Mouse (Mus musculus) erythroblast, embryonic 14.5 days (primary cell): Measurements from ENCODE around the gene Gm20547.

Experiments
- GATA1 ChIP-seq: IDR thresholded peaks from 2 replicates; pipeline ENCODE4 v1.6.1; 2012; ENCODE audit warnings: low read length, inconsistent platforms, mixed read lengths
- TAL1 ChIP-seq: IDR thresholded peaks from 3 replicates; pipeline ENCODE4 v1.6.1; 2012; ENCODE audit warnings: low read length, inconsistent platforms, mixed read lengths

GRCm38 (mm10) chr17:34844884-34845283 lies 37.0 kb downstream of the Gm20547 start:
- TF ChIP-seq GATA1 (no peak), TAL1 (no peak)
